Comparison of ENCODE assay signal across 9 mouse cellular contexts in the genomic region with DNA sequence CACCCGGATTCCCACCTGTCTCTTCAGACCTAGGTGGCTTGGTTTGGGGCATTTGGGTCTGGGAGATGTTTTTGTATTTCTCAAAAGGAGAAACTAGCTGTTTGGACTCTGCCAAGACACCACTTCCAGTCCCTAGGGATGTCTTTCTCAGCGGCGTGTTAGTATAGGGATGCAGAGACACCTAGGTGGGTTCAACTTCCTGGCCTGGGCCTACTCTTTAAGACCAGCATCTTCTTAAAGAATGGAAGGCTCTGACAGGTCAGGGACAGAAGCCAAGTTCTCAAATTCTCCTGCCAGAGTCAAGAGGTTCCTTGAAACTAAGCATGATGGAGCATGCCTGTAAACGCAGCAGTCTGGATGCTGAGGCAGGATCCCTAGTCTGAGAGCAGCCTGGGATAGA. TPM values are rescaled to one million over a fixed set of nuclear protein-coding genes. Genes with fewer than 3 reads are reported as not detected.
DNase-seq lines count a peak whose midpoint lies in the region; ATAC-seq and TF ChIP-seq lines count a peak whose summit lies in the region.
"Had no signal": no experiment of that assay in that cellular context is flagged by ENCODE, and none has a peak within 500 bp of the region (broad histone marks: within the 10 kb centered on the region; RNA-seq: fewer than 3 reads in every experiment).

No protein-coding gene starts in this region.

- 51% methylated on average over 4 of the region's 4 CpGs for WGBS in kidney, adult 2 months
- WGBS in hindbrain, embryonic 13.5 days: 58% methylated on average over 4 of the region's 4 CpGs
- 69% methylated on average over 4 of the region's 4 CpGs for WGBS in midbrain, embryonic 12.5 days

- 0 out of 2 replicates have a peak overlapping the region, but pooled peaks have one; percentile 6 for H3K27ac ChIP-seq in kidney, adult 2 months (ENCODE audit: insufficient read depth, low read depth, low read length)
- H3K27ac ChIP-seq in hindbrain, embryonic 13.5 days: peak overlapping the region; percentile 96
- peak overlapping the region; percentile 39; the same call in 1 of the 2 replicates for H3K27ac ChIP-seq in midbrain, embryonic 12.5 days (replicated peaks)

- peak overlapping the region; percentile 98 for H3K4me2 ChIP-seq in hindbrain, embryonic 13.5 days
- H3K4me2 ChIP-seq in midbrain, embryonic 12.5 days (replicated peaks): peak overlapping the region; percentile 82

- peaks cover 15% of the 10 kb centered on the region for H3K4me1 ChIP-seq in kidney, adult 2 months (ENCODE audit: control insufficient read depth, insufficient read depth, low read length)
- H3K4me1 ChIP-seq in hindbrain, embryonic 13.5 days (replicated peaks): peaks cover 52% of the 10 kb centered on the region
- peaks cover 19% of the 10 kb centered on the region for H3K4me1 ChIP-seq in midbrain, embryonic 12.5 days

- no peaks in the 10 kb centered on the region for H3K27me3 ChIP-seq in kidney, adult 2 months (replicated peaks; ENCODE audit: control insufficient read depth, insufficient read depth, low read length)
- H3K27me3 ChIP-seq in hindbrain, embryonic 13.5 days: no peaks in the 10 kb centered on the region
- H3K27me3 ChIP-seq in midbrain, embryonic 12.5 days: 0 out of 2 replicates have a peak, but pooled peaks cover 3% of the 10 kb centered on the region

- no peak for ATAC-seq in hindbrain, embryonic 13.5 days (ENCODE audit: low FRiP score)
- ATAC-seq in midbrain, embryonic 12.5 days (ENCODE audit: low FRiP score, low read depth): no peak

- H3K9me3 ChIP-seq in hindbrain, embryonic 13.5 days: no peaks in the 10 kb centered on the region
- H3K9me3 ChIP-seq in midbrain, embryonic 12.5 days: no peaks in the 10 kb centered on the region

- DNase-seq in kidney, adult 2 months: no peak
- DNase-seq in kidney, postnatal 36 days: no peak
- DNase-seq in brain, embryonic 14.5 days (ENCODE audit: low read depth): peak; percentile 29
- DNase-seq in adrenal gland, postnatal 25 days: no peak
- no peak for DNase-seq in ovary, postnatal 14 days (ENCODE audit: low spot score)
- no peak for DNase-seq in embryo, embryonic 10 days (ENCODE audit: low spot score)

- no peaks in the 10 kb centered on the region for H3K36me3 ChIP-seq in kidney, adult 2 months (ENCODE audit: control insufficient read depth, insufficient read depth, low read length)
- H3K36me3 ChIP-seq in hindbrain, embryonic 13.5 days: peaks cover 22% of the 10 kb centered on the region
- H3K36me3 ChIP-seq in midbrain, embryonic 12.5 days: peaks cover 8% of the 10 kb centered on the region; the same call in 1 of the 2 replicates

- H3K9ac ChIP-seq in hindbrain, embryonic 13.5 days: peak overlapping the region; percentile 95
- peak overlapping the region; percentile 96 for H3K9ac ChIP-seq in midbrain, embryonic 12.5 days (replicated peaks)

- TF ChIP-seq POLR2A in kidney, adult 2 months (IDR thresholded peaks at IDR 0.05; ENCODE audit: low read depth, low read length): no peak
- no peak for TF ChIP-seq POLR2A in brain, embryonic 14.5 days (IDR thresholded peaks at IDR 0.05; ENCODE audit: borderline replicate concordance, extremely low read depth, insufficient read depth, insufficient read length, poor library complexity, severe bottlenecking)

- TF ChIP-seq CTCF in kidney, adult 2 months (conservative IDR thresholded peaks at IDR 0.05; ENCODE audit: insufficient read depth, insufficient read length, low read depth, low read length): no peak
- no peak for TF ChIP-seq CTCF in brain, embryonic 14.5 days (IDR thresholded peaks at IDR 0.05; ENCODE audit: borderline replicate concordance, extremely low read depth, insufficient read depth, insufficient read length)

- peak overlapping the region; percentile 65; the same call in 1 of the 2 replicates for H3K4me3 ChIP-seq in kidney, adult 2 months (ENCODE audit: insufficient read depth, low read depth, low read length)
- H3K4me3 ChIP-seq in hindbrain, embryonic 13.5 days: peak overlapping the region; percentile 100
- peak overlapping the region; percentile 95 for H3K4me3 ChIP-seq in midbrain, embryonic 12.5 days

RNA-seq across cellular contexts. Expression of a gene that starts 1.9 kb away (rescaled TPM):
- polyA plus RNA-seq in kidney, adult 2 months (2012; rRNA removed): 95.2 and 107 TPM in 2 replicates
- 333 and 385 TPM in 2 replicates for polyA plus RNA-seq in brain, embryonic 14.5 days (2012; rRNA removed)
- 284 and 285 TPM in 2 replicates for polyA plus RNA-seq in hindbrain, embryonic 13.5 days (2015; fragmentation: Nextera tagmentation; extraction: Ambion mirVana)
- polyA plus RNA-seq in midbrain, embryonic 12.5 days (2016; fragmentation: Nextera tagmentation; extraction: Ambion mirVana): 129 and 143 TPM in 2 replicates
- total RNA-seq in adrenal gland, postnatal 25 days (2021): 47.8 and 59.0 TPM in 2 replicates

RNA-seq across cellular contexts. Expression of a gene that starts 16.0 kb away (rescaled TPM):
- 0.73 and 2.5 TPM in 2 replicates for polyA plus RNA-seq in kidney, adult 2 months (2012; rRNA removed)
- 0.45 and 0.46 TPM in 2 replicates for polyA plus RNA-seq in brain, embryonic 14.5 days (2012; rRNA removed)
- polyA plus RNA-seq in hindbrain, embryonic 13.5 days (2015; fragmentation: Nextera tagmentation; extraction: Ambion mirVana): 0.62 and 0.88 TPM in 2 replicates
- polyA plus RNA-seq in midbrain, embryonic 12.5 days (2016; fragmentation: Nextera tagmentation; extraction: Ambion mirVana): 0.58 and 1.1 TPM in 2 replicates
- total RNA-seq in adrenal gland, postnatal 25 days (2021): 1.4 and 1.5 TPM in 2 replicates

RNA-seq across cellular contexts. Expression of a gene that starts 19.0 kb away (rescaled TPM):
- polyA plus RNA-seq in kidney, adult 2 months (2012; rRNA removed): 0.75 and 0.98 TPM in 2 replicates
- 0.35 and 0.46 TPM in 2 replicates for polyA plus RNA-seq in brain, embryonic 14.5 days (2012; rRNA removed)
- 0.35 and 0.41 TPM in 2 replicates for polyA plus RNA-seq in hindbrain, embryonic 13.5 days (2015; fragmentation: Nextera tagmentation; extraction: Ambion mirVana)
- polyA plus RNA-seq in midbrain, embryonic 12.5 days (2016; fragmentation: Nextera tagmentation; extraction: Ambion mirVana): not detected in 2 replicates
- total RNA-seq in adrenal gland, postnatal 25 days (2021): 0.52 and 0.67 TPM in 2 replicates
- total RNA-seq: common myeloid progenitor, adult 5-6 weeks had no signal

RNA-seq across cellular contexts. Expression of a gene that starts 43.4 kb away (rescaled TPM):
- polyA plus RNA-seq in kidney, adult 2 months (2012; rRNA removed): 0.42 and 0.75 TPM in 2 replicates
- polyA plus RNA-seq in brain, embryonic 14.5 days (2012; rRNA removed): 0.38 and 0.63 TPM in 2 replicates
- 0.47 and 0.92 TPM in 2 replicates for polyA plus RNA-seq in hindbrain, embryonic 13.5 days (2015; fragmentation: Nextera tagmentation; extraction: Ambion mirVana)
- 0.27 and 0.66 TPM in 2 replicates for polyA plus RNA-seq in midbrain, embryonic 12.5 days (2016; fragmentation: Nextera tagmentation; extraction: Ambion mirVana)
- total RNA-seq in adrenal gland, postnatal 25 days (2021): 2.2 and 2.4 TPM in 2 replicates

Comparison
In these comparisons a context has a peak if more than half of its experiments do, and no peak if none do; other contexts are left out.
1. H3K27ac ChIP-seq: peak in every context shown above with its lines; median percentile 96 in hindbrain, embryonic 13.5 days; 39 in midbrain, embryonic 12.5 days; 6 in kidney, adult 2 months.